Mouse (Mus musculus): ENCODE measurements around the gene Disp1. TPM values are rescaled to one million over a fixed set of nuclear protein-coding genes. Genes with fewer than 3 reads are reported as not detected.

The Disp1 gene
- polyA plus RNA-seq, 1 experiment from 2014 or later: 22.1 TPM

DNA sequence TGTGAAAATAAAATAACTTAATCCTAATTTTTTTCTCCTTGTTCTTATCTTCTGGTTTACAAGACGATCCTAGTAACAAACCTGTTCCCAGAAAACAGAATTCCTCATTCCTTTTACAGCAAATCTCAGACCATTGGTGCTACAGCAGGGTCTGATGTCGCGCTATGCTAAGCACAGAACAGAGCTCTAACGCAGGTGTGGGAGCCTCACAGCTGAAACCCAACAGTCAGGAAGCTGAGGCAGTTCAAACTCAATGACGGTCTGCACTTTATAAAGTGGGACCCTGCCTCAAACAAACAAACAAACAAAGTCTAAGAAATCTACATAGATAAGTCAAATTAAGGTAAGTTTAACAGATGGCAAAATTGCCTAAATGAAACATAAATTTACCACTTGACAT lies 20.4 kb downstream of the Disp1 start:
- H3K9ac ChIP-seq (replicated peaks): no peak overlapping the region
- H3K27me3 ChIP-seq: no peaks in the 10 kb centered on the region
- 85% methylated on average over 5 of the region's 5 CpGs for WGBS
- no peaks in the 10 kb centered on the region for H3K9me3 ChIP-seq
- peaks cover 11% of the 10 kb centered on the region for H3K4me1 ChIP-seq (replicated peaks)
- H3K27ac ChIP-seq: no peak overlapping the region
- no peaks in the 10 kb centered on the region for H3K36me3 ChIP-seq
- H3K4me2 ChIP-seq: no peak overlapping the region
- no peak for ATAC-seq (ENCODE audit: insufficient number of reproducible peaks, insufficient read depth, low FRiP score, low TSS enrichment, low read depth)
- H3K4me3 ChIP-seq (replicated peaks): no peak overlapping the region

DNA sequence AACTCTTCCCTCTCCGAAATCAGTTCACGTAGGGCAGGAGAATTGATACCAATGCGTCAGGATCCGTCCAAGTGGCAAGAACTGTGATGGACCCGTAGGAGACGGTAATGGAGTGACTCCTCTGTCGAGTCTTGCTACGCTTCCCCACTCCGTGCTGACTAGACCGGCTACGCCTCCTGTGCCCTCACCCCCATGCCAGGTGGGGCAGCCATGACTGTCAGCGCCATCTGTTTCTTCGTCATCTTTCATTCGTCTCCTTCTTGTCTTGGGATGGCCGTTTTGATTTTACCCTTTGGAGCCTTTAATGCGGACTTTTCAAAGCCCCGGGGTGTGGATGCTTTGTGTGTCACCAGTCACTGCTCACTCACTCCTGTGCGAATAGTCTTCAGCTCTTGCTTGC lies 26.6 kb downstream of the Disp1 start:
- Histone ChIP-seq H3K4me1 (replicated peaks) (peaks cover 59% of the 10 kb centered on the region), H3K36me3 (no peaks in the 10 kb centered on the region), H3K9ac (replicated peaks) (no peak overlapping the region), H3K4me3 (replicated peaks) (no peak overlapping the region), H3K9me3 (no peaks in the 10 kb centered on the region), H3K27me3 (no peaks in the 10 kb centered on the region), H3K4me2 (no peak overlapping the region), H3K27ac (peak overlapping the region; percentile 56; the same call in 1 of the 2 replicates)
- no peak for ATAC-seq (ENCODE audit: insufficient number of reproducible peaks, insufficient read depth, low FRiP score, low TSS enrichment, low read depth)
- WGBS: 88% methylated on average over 18 of the region's 18 CpGs

DNA sequence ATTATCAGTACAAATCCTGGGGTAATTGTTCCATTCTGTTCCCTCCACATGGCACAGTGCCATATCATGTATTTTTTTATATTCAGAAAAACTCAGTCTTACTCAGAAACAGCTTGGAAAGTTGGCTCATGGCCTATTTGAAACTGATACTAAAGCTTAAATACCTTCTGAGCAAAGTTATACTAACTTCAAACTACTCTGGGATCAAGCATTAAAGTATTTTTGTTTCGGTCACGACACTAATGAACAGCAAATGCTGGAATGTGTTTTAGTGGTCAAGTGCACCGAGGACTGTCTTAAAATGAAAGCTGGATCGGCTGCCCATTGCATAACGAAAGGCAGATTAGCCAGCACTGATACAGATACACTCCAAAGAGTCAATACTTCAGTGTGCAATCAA lies 27.2 kb downstream of the Disp1 start:
- H3K9ac ChIP-seq (replicated peaks): no peak overlapping the region
- peaks cover 65% of the 10 kb centered on the region for H3K4me1 ChIP-seq (replicated peaks)
- H3K9me3 ChIP-seq: no peaks in the 10 kb centered on the region
- H3K4me3 ChIP-seq (replicated peaks): no peak overlapping the region
- H3K27me3 ChIP-seq: no peaks in the 10 kb centered on the region
- peak overlapping the region; percentile 71; the same call in 1 of the 2 replicates for H3K27ac ChIP-seq
- no peaks in the 10 kb centered on the region for H3K36me3 ChIP-seq
- ATAC-seq (ENCODE audit: insufficient number of reproducible peaks, insufficient read depth, low FRiP score, low TSS enrichment, low read depth): no peak; the same call in 1 of the 2 replicates
- 28% methylated on average over 5 of the region's 5 CpGs for WGBS
- H3K4me2 ChIP-seq: no peak overlapping the region

DNA sequence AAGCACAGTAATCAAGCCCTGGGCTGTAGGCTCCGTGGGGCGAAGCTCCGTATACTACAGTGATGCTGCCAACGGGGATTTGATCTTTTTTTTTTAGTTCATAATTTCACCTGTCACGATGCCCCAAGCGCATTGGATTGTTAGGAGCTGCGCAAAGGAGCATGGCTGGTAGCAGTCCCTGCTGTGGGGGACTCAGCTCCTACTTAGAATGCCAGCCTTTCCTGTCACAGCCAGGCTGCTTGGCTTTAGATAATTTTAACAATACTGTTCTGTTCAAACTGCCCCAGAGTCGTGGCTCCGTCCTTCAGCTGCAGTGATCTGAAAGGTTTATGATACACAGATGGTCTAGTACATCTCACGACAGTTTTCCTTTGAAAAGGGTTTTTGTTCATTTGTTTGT lies 29.9 kb downstream of the Disp1 start:
- Histone ChIP-seq H3K4me3 (replicated peaks) (no peak overlapping the region), H3K27me3 (no peaks in the 10 kb centered on the region), H3K4me1 (replicated peaks) (peaks cover 85% of the 10 kb centered on the region), H3K9me3 (no peaks in the 10 kb centered on the region), H3K4me2 (no peak overlapping the region), H3K9ac (replicated peaks) (no peak overlapping the region), H3K27ac (0 out of 2 replicates have a peak overlapping the region, but pooled peaks have one; percentile 24), H3K36me3 (no peaks in the 10 kb centered on the region)
- ATAC-seq (ENCODE audit: insufficient number of reproducible peaks, insufficient read depth, low FRiP score, low TSS enrichment, low read depth): no peak
- WGBS: 43% methylated on average over 10 of the region's 10 CpGs

DNA sequence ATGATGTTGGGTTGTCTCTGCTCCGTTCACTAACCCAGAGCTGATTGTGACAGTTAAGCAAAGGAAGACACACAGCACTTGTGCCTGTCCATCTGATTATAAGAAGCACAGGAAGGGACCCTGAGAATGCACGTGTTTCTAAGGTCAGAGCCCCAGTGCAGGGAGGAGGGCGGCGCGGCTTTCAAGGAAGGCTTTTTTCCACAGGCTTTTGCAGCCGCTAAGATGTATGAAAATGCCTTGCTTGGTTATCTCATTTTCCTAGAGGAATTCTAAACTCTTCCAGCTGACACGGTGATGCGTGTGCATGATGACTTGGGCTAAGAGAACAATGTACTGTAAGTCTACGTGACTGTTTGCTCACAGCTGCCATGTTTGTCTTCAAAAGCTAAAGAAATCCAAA lies 30.9 kb downstream of the Disp1 start:
- ATAC-seq (ENCODE audit: insufficient number of reproducible peaks, insufficient read depth, low FRiP score, low TSS enrichment, low read depth): no peak
- no peaks in the 10 kb centered on the region for H3K9me3 ChIP-seq
- H3K27me3 ChIP-seq: no peaks in the 10 kb centered on the region
- peaks cover 79% of the 10 kb centered on the region for H3K4me1 ChIP-seq (replicated peaks)
- no peaks in the 10 kb centered on the region for H3K36me3 ChIP-seq
- no peak overlapping the region for H3K4me2 ChIP-seq
- peak overlapping the region; percentile 87 for H3K27ac ChIP-seq
- H3K4me3 ChIP-seq (replicated peaks): no peak overlapping the region
- H3K9ac ChIP-seq (replicated peaks): no peak overlapping the region
- WGBS: 37% methylated on average over 9 of the region's 9 CpGs

DNA sequence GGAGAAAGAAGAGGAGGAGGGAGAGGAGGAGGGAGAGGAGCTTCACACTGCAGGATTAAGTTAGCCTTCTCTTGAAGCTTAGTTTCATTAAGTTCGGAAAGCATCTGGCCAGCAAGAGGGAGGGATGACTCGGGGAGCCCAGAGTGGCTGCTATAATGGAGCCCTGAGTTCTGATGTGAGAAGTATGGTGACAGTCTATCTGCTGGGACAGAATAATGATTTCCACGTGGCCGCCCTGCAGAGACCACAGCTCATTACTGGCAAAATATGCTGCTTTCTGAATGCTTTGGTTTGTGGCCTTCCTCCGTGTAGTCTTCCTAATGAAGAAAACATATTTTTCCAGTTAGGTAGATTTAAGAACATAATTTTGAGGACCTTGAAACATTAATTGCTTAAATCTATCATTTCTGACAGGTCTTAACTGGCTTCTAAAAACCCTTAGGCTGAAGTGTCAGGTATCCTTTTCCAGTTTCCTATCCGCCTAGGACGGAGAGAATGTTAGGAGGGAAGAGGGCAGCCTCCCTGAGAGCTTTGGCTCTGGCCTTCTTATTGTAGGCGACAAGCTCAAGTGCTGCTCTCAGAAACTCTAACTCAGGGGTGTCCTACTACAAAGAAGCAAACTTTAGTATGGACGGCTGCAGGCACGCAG lies 32.2 kb downstream of the Disp1 start:
- no peak overlapping the region for H3K4me3 ChIP-seq (replicated peaks)
- H3K4me2 ChIP-seq: peak overlapping the region; percentile 8
- WGBS: 9% methylated on average over 10 of the region's 10 CpGs
- no peaks in the 10 kb centered on the region for H3K9me3 ChIP-seq
- peak overlapping the region; percentile 87 for H3K27ac ChIP-seq
- H3K9ac ChIP-seq (replicated peaks): no peak overlapping the region
- H3K4me1 ChIP-seq (replicated peaks): peaks cover 75% of the 10 kb centered on the region
- ATAC-seq (ENCODE audit: insufficient number of reproducible peaks, insufficient read depth, low FRiP score, low TSS enrichment, low read depth): peak; percentile 33; the same call in 1 of the 2 replicates
- no peaks in the 10 kb centered on the region for H3K27me3 ChIP-seq
- no peaks in the 10 kb centered on the region for H3K36me3 ChIP-seq

DNA sequence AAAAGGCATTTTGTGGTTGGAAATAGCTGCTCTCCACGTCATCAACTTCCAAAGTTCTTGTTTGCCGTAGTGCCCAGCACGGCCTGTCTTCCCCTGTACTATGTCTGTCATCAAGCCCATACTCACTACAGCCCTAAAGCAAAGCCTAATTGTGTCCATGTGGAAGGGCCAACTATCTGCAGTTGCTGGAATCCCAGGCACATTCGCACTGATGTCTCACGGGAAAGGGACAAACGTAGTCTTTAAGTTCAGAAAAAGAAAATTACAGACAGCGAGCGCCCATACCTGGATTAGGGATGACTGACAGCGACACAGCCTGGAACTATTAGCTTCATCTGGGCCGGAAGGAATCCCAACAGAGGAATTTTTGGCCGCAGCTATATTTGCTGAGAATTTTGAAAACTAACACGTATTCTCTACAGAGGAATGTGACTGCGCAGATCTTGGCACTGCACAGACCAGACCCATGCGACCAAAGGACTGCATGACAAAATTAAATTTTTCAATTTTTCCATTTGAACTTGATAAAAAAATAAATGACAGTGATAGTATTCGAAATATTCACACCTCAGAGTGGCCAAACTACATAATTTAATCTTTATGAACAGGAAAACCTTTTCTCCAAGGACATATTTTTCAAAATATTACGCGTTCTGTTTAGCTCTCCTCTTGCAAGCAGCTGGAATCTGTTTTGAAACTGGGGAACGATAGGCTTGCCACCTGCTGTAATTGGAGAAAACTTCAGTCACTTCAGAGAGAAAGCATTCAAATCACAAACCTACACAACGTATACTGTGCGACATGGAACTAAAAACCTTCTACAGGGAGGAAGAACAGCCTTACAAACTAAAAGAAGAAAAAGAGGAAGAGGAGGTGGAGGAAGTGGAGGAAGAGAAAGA lies 33.0 kb downstream of the Disp1 start:
- no peak overlapping the region for H3K4me3 ChIP-seq (replicated peaks)
- no peaks in the 10 kb centered on the region for H3K27me3 ChIP-seq
- H3K4me2 ChIP-seq: peak overlapping the region; percentile 8
- no peak overlapping the region for H3K9ac ChIP-seq (replicated peaks)
- WGBS: 27% methylated on average over 20 of the region's 20 CpGs
- ATAC-seq (ENCODE audit: insufficient number of reproducible peaks, insufficient read depth, low FRiP score, low TSS enrichment, low read depth): peak; percentile 33
- no peaks in the 10 kb centered on the region for H3K36me3 ChIP-seq
- peaks cover 74% of the 10 kb centered on the region for H3K4me1 ChIP-seq (replicated peaks)
- peak overlapping the region; percentile 87 for H3K27ac ChIP-seq
- H3K9me3 ChIP-seq: no peaks in the 10 kb centered on the region

DNA sequence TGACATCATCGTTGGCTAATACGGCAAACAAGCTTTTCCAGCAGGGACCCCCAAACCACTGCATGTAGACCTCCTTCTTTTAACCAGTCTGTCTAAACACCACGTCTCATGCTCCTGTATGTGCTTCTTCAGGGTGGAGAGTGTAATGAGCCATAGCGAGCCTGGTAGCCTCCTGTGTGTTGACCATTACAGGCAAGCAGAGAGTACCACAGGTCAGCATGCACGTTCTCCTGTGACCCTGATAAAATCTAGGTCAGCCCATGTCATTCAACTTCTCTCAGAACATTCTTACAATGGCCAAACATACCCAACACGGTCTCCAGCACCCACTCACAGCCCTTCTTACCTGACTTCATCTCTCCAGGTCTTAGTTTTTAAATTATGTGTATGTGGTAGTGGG lies 35.8 kb downstream of the Disp1 start:
- ATAC-seq (ENCODE audit: insufficient number of reproducible peaks, insufficient read depth, low FRiP score, low TSS enrichment, low read depth): no peak
- Histone ChIP-seq H3K27ac (no peak overlapping the region), H3K9me3 (no peaks in the 10 kb centered on the region), H3K4me2 (no peak overlapping the region), H3K9ac (replicated peaks) (no peak overlapping the region), H3K4me3 (replicated peaks) (no peak overlapping the region), H3K36me3 (no peaks in the 10 kb centered on the region), H3K4me1 (replicated peaks) (peaks cover 69% of the 10 kb centered on the region), H3K27me3 (no peaks in the 10 kb centered on the region)
- 84% methylated on average over 6 of the region's 6 CpGs for WGBS

DNA sequence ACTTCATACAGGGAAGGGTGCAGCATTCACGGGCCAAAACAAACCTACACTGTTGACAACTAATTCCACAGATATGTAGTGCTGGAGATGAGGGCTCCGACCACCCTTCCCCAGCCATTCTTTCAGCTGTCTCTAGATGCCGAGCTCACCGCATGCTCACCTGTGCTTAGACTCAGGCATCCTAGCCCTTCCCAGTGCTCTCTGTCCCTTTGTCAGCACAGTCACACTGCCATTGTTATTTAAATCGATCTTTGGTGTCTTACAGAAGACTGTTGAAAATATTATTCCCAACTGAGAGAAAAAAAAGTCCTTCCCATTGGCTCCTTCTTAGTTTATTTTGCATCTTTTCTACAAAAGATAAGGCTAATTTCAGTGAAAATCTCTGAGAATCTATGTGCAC lies 36.6 kb downstream of the Disp1 start:
- H3K27me3 ChIP-seq: no peaks in the 10 kb centered on the region
- WGBS: 86% methylated on average over 5 of the region's 5 CpGs
- ATAC-seq (ENCODE audit: insufficient number of reproducible peaks, insufficient read depth, low FRiP score, low TSS enrichment, low read depth): no peak
- no peaks in the 10 kb centered on the region for H3K9me3 ChIP-seq
- H3K27ac ChIP-seq: no peak overlapping the region
- no peak overlapping the region for H3K4me2 ChIP-seq
- no peak overlapping the region for H3K4me3 ChIP-seq (replicated peaks)
- peaks cover 64% of the 10 kb centered on the region for H3K4me1 ChIP-seq (replicated peaks)
- no peak overlapping the region for H3K9ac ChIP-seq (replicated peaks)
- no peaks in the 10 kb centered on the region for H3K36me3 ChIP-seq

DNA sequence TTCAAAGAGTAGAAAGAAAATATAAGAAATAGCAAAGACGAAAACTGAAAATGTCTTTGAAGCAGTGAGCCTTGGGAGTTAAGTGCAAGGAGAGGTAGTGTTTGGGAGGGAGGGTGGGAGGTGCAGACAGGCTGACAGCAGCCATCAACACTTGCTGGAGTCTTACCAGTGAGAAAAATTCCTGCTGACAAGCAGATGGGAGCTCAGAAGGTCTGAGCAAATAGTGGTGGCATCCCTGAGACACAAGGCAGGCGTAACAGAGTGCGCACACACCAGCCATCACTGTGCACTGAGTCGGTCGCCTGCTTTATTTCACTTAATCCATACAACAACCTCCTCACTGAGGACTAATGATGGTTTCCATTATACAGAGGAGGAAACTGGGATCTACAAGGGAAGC lies 37.8 kb downstream of the Disp1 start:
- Histone ChIP-seq H3K9me3 (no peaks in the 10 kb centered on the region), H3K4me3 (replicated peaks) (no peak overlapping the region), H3K27ac (no peak overlapping the region), H3K4me1 (replicated peaks) (peaks cover 55% of the 10 kb centered on the region), H3K4me2 (no peak overlapping the region), H3K27me3 (no peaks in the 10 kb centered on the region), H3K36me3 (no peaks in the 10 kb centered on the region), H3K9ac (replicated peaks) (no peak overlapping the region)
- ATAC-seq (ENCODE audit: insufficient number of reproducible peaks, insufficient read depth, low FRiP score, low TSS enrichment, low read depth): no peak
- 68% methylated on average over 5 of the region's 5 CpGs for WGBS

DNA sequence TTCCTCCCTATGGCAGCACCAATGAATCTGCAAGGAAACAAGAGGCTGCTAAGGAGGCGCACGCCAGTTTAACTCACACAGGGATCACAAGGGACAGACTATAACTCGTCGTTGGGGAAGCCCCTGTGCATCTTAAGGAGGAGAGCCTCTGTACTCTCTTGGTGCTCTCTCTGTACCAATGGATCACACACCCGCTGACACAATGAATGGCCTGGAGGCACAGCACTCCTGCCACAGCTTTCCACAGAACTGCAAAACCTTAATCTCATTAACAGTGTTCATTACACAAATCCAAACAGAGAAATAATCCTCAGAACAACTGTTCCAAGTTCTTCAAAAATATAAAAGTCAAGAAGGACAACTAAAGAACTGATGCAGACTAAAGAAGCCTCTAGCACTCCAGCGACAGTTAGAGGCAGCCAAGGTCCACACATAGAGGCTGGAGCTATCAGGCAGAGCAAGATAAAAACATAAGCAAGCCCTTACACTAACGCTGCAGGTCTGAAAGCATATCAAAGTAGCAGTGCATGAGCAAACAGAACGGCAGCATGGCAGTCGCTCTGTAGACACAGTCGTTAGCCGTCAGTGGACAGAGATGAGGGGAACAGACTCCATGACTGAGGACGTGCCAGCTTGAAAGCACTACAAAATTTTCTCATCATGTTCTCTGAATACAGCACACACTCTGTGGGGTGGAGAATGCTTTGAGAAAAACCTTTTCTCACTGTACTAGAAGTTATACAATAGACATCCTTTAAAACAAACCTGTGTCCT lies 38.5 kb downstream of the Disp1 start:
- Histone ChIP-seq H3K9ac (replicated peaks) (no peak overlapping the region), H3K27ac (peak overlapping the region; percentile 50), H3K4me2 (no peak overlapping the region), H3K27me3 (no peaks in the 10 kb centered on the region), H3K4me1 (replicated peaks) (peaks cover 52% of the 10 kb centered on the region), H3K4me3 (replicated peaks) (no peak overlapping the region), H3K9me3 (no peaks in the 10 kb centered on the region), H3K36me3 (no peaks in the 10 kb centered on the region)
- 48% methylated on average over 12 of the region's 12 CpGs for WGBS
- no peak for ATAC-seq (ENCODE audit: insufficient number of reproducible peaks, insufficient read depth, low FRiP score, low TSS enrichment, low read depth)

Measured in limb, embryonic 12.5 days (tissue).